Mouse (Mus musculus) retina, postnatal 7 days (tissue): ENCODE data around the gene Dmap1.

Source experiments
- DNase-seq: peaks from one replicate; pipeline ENCODE4 v3.0.0-alpha.2; 2012; ENCODE audit warnings: low read depth, low spot score

Dmap1 gene

GRCm38 (mm10) chr4:117655500-117655863 lies 26.6 kb downstream of the Dmap1 start:
- DNase-seq: no peak

- no peak for DNase-seq
These were observed 27.2 kb downstream of the Dmap1 start for GRCm38 (mm10) chr4:117654703-117655499.

- no peak for DNase-seq
These were observed 27.9 kb downstream of the Dmap1 start for GRCm38 (mm10) chr4:117654016-117654702.

GRCm38 (mm10) chr4:117652727-117653126 lies 29.3 kb downstream of the Dmap1 start:
- no peak for DNase-seq

DNA sequence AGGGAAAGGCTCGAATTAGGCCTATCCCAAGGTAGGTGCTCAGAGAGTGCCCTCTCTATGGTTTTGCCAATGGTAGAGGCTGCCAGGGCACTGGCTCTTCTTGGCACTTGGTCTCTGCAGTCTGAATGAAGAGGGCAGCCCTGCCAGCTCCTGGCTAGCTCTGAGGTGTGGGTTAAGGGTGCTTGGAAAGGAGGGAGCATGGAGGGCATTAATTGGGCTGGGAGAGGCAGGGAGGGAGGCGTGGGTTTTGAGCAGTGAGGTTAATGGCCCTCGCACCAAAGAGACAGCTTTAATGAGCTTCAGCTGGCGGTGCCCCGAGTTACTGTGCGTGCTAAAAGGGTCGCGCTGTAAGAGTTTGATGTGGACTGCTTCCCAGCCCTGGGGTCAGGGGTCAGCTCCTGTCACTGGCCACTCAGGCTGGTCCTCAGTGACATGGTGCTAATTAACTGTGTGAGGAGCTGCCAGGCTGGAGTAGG lies 30.4 kb downstream of the Dmap1 start:
- no peak for DNase-seq

DNA sequence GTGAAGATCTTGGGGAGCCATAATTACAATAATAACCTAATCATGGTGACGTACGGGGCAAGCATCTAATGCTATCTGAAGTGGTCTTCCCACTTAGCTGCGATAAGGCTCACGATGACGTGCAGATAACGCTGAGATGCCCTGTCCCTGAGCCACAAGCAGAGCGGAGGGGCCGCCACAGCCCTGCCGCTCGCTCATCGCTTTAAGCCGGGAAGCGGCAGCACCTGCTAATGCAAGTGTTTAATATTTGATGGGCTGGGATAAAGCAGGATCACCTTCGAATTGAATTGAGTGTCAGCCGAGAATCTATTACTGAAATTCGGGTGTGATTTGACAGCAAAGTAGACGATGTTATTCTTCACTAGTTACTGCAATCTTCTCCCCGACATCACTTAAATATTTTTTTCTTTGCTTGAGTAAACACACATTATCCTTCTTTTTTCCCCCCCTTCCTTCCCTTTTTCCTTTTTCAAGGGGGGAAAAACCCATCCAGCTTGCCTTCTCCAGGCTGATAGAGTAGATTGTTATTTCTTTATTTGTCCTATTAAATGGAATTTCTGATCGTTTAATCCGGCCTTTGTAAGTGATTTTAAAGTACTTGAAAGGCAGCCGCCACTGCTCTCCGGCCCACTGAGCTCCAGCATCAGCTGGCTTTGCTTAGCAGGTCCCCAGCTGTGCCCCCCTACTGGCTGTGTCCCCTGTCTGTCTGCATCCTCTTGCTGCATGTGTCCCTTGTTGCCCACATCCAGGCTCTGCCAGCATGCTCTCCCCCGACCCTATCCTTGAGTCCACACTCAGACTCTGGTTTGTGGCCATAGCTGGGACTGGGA lies 34.9 kb downstream of the Dmap1 start:
- DNase-seq: no peak

DNA sequence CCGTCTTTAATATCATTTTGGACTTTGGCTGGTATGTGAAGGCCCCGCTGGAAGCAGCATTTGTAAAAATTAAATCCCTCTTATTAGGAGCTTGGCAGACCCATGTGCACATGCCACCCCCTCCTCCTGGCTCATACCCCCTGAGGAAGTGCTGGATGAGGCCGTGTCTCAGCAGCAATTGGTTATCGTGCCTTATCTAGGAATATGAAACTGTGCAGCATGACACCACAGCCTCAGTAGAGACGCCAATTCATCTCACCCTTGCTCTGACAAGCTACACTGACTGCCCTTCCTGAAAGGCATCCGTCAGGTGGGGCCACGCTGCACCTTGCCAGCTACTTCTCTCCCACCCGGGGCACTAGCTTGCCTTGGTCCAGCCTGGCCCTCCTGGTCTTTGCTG lies 35.6 kb downstream of the Dmap1 start:
- no peak for DNase-seq

DNA sequence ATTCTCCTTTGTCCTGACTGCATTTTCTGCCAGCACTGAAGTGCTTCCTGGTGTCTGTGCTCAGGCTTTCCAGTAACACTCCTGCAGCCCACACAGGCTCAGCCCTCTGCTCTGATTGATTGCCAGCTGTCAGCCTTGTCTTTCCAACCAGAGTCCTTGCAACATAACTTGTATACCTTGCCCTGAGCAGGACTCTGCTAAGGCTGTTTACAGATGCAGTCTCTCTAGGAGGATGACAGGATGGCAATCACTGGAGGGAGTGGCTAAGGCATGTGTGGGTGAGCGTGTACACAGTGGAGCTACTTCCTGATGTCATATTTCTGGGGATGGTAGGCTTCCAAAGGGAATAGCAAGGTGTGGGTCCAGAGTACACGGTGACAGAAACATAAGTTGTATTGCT lies 36.2 kb downstream of the Dmap1 start:
- no peak for DNase-seq

- peak; percentile 43 for DNase-seq
These were observed 37.0 kb downstream of the Dmap1 start for GRCm38 (mm10) chr4:117645031-117645435.

DNA sequence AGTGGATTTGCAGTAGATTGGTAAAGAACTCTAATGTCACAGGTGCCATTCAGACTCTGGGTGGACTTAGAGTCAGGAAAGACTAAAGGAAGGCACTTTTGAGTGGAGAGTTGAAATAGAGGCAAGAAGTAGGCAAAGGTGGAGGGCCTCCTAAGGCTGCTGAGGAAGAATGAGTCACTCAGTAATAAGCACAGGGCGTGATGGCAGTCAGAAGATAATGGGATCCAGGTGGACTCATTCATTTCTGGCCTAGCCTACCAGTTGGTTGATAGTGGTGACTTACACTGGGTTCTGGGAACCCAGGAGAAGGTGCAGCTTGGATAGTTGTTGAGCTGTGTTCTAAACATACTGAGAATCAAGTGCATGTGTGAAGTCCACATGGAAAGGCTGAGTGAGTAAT lies 40.3 kb downstream of the Dmap1 start:
- DNase-seq: no peak

DNA sequence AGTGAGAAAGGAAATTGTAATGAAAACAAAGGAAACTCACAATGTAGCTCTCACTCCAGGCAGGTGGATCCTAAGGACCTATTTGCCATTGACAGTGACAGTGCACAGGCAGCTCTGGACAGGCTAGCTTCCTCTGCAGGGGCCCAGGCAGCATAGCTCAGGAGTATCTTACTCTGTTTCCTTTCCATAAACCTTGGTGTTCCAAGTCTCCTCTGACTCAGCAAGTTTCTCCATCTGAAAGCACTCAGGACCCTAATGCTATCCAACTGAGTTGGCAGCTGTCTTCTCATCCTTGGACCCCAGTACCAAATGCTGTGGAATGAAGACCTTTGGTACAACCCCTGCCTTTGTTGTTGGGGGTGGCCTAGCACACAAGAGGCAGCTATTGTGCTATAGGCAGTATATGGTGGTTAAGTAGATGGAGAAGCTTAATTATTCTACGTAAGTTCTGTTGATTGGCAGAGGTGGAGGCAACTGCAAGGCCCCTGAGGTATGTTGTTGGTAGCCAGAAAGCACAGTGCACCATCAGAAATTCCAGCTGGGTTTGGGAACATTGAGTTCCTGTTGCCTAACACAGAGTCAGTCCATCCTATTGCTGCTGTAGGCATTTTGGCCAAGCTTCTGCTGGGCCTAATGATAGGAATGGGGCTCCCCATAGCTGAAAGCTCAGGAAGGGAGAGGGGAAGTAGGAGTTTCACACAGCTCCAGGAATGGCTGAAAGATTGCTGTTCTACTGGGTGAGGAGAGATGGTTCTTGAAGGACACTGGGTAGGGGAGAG lies 41.0 kb downstream of the Dmap1 start:
- DNase-seq: no peak

DNA sequence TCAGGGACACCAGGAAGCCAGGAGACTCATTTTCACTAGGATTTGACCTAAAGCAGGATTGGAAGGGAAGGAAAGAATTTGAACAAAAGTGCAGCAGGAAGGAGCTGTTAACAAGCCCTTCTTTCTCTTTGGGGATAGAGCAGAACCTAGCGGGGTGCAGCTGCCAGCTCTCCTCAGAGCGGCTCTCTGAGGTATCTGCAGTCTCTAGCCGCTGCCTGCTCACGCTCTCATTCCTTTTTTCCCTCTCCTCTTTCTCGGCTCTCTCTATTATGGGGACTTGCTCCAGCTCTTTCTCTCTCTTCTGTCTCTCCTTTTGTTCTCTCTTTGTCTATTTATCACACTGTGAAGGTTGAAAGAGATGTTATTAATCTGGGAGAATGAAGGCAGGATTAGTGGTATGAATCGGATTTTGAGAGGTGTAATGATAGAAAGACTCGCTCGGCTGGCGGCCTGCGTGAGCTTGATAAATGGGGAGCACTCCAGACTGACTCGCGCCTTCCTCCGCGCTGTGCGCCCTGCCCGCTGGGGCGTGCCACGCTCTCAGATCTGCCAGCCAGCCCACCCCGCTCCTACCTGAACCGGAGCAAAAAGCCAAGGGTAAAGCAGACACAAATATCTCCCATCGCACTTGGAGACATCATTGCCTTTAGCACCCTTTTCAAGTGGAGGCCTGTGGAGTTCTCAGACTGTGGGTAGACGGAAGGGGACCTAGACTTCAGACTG lies 45.0 kb downstream of the Dmap1 start:
- DNase-seq: no peak

GRCm38 (mm10) chr4:117636152-117636551 lies 45.9 kb downstream of the Dmap1 start:
- DNase-seq: no peak

DNA sequence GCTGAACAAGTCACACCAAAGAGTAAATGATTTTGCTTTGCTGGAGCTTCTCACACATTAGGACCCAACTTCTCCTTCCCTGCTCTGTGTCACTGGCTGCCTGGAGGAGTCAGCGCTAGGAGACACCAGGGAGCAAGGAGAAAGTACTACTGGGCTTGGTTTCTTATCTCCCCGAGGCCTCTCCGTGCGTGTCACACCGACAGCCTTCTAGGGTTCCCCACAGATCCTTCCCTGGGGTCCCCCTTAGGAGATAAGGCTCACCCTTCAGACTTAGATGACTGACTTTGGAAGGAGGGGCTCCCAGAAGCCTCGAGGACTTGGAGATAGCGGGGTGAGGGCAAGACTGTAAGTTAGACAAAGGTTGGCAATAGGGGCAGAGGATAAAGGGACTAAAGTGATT lies 47.4 kb downstream of the Dmap1 start:
- DNase-seq: no peak

- DNase-seq: no peak
These were observed 48.5 kb downstream of the Dmap1 start for GRCm38 (mm10) chr4:117633527-117633926.

- no peak for DNase-seq
These were observed 51.9 kb downstream of the Dmap1 start for GRCm38 (mm10) chr4:117630053-117630670.

- DNase-seq: no peak
These were observed 53.6 kb downstream of the Dmap1 start for GRCm38 (mm10) chr4:117628464-117628863.
